Mouse (Mus musculus) liver, embryonic 14.5 days (tissue): ENCODE measurements around the gene BC107364. TPM values are rescaled to one million over a fixed set of nuclear protein-coding genes. Genes with fewer than 3 reads are reported as not detected.
A peak's percentile ranks its signal among the peaks of the same experiment; 100 is the strongest.
"Not testable (repeated sequence)": the region's sequence is repeated elsewhere in the genome, so short reads cannot be mapped to it uniquely, and the experiment has no call there.

Experiments used
- ATAC-seq: fragments of 200-750 bp; cut with Nextera tagmentation; 2 replicates; pipeline ENCODE4 v1.8.0; 2017; ENCODE audit warnings: moderate number of reproducible peaks, mild to moderate bottlenecking, moderate library complexity; ENCODE audit not compliant: insufficient read depth
- DNase-seq, 3 experiments: peaks; one replicate each; pipeline ENCODE4 v3.0.0-alpha.2; 2012 to 2013; ENCODE audit warnings: low read depth in 3 of 3, low spot score in 3 of 3
- H3K27ac ChIP-seq: fragments of 300-500 bp; sonication (generic); 2 replicates; pipeline ENCODE4 v1.5.1; 2014; ENCODE audit warnings: moderate library complexity, mild to moderate bottlenecking, control low read depth, inconsistent platforms
- H3K27me3 ChIP-seq: fragments of 300-500 bp; sonication (generic); 2 replicates; pipeline ENCODE4 v1.6.1; 2014; ENCODE audit warnings: mild to moderate bottlenecking, low read length, moderate library complexity; ENCODE audit not compliant: control insufficient read depth, insufficient read depth
- H3K36me3 ChIP-seq: fragments of 300-500 bp; sonication (generic); replicated peaks from 2 replicates; pipeline ENCODE4 v1.6.1; 2014; ENCODE audit warnings: low read depth; ENCODE audit not compliant: control insufficient read depth, insufficient read depth
- H3K4me1 ChIP-seq, 2 experiments: fragments of 200-500 bp in 1 of 2; fragments of 300-500 bp in 1 of 2; sonication (generic) in 1 of 2; replicated peaks; 2 replicates each; pipeline ENCODE4 v1.6.1; 2012 to 2014; ENCODE audit warnings: antibody characterized with exemption in 1 of 2, inconsistent platforms in 1 of 2, low read length in 1 of 2; ENCODE audit not compliant: control insufficient read depth in 2 of 2, insufficient read depth in 2 of 2
- H3K4me2 ChIP-seq: fragments of 300-500 bp; sonication (generic); 2 replicates; pipeline ENCODE4 v1.6.1; 2014; ENCODE audit warnings: low read depth, mild to moderate bottlenecking, control low read depth, moderate library complexity
- H3K4me3 ChIP-seq, 2 experiments: fragments of 200-500 bp in 1 of 2; fragments of 300-500 bp in 1 of 2; sonication (generic) in 1 of 2; 2 replicates each; pipeline ENCODE4 v1.5.1; 2012 to 2014; ENCODE audit warnings: low read depth in 2 of 2, low read length in 2 of 2, mild to moderate bottlenecking in 2 of 2, control low read depth in 1 of 2, inconsistent platforms in 1 of 2, moderate library complexity in 1 of 2; ENCODE audit not compliant: insufficient read depth in 1 of 2
- H3K9ac ChIP-seq: fragments of 300-500 bp; sonication (generic); replicated peaks from 2 replicates; pipeline ENCODE4 v1.6.1; 2014; ENCODE audit warnings: mild to moderate bottlenecking, control low read depth, moderate library complexity
- H3K9me3 ChIP-seq: fragments of 300-500 bp; sonication (generic); 2 replicates; pipeline ENCODE4 v1.6.1; 2016; ENCODE audit warnings: low read length, mixed read lengths; ENCODE audit not compliant: control insufficient read depth
- CTCF ChIP-seq: IDR thresholded peaks from 2 replicates; pipeline ENCODE4 v1.5.1; 2016; ENCODE audit warnings: antibody characterized with exemption, low read depth, control low read depth
- EP300 ChIP-seq: IDR thresholded peaks from 2 replicates; pipeline ENCODE4 v1.6.1; 2016; ENCODE audit warnings: antibody characterized with exemption, low read depth
- WGBS: fragments of 180-500 bp; shearing (Covaris S2); extraction: QIAGEN DNeasy Blood & Tissue Kit; methylation state at CpG from one replicate; pipeline ENCODE4 v1.1.7; 2014; ENCODE audit not compliant: insufficient replicate concordance; 5-methylcytosine and 5-hydroxymethylcytosine counted together
- polyA plus RNA-seq, 2 experiments: library from polyadenylated mRNA; depleted of rRNA in 1 of 2; stranded (reverse) in 1 of 2; unstranded in 1 of 2; fragments of >200 nt; fragmentation: Nextera tagmentation in 1 of 2; extraction: Ambion mirVana in 1 of 2; gene quantifications; 2 replicates each; pipeline versions ENCODE4 v1.2.1 to v1.2.3; 2012 to 2014

Gene BC107364
- polyA plus RNA-seq, 2 experiments = not detected

GRCm38 (mm10) chr3:96472066-96472465 is 20.0 kb upstream of the BC107364 start:
- peaks cover 45% of the 10 kb centered on the region for H3K27me3 ChIP-seq
- no peak for ATAC-seq

GRCm38 (mm10) chr3:96469626-96470025 is 17.5 kb upstream of the BC107364 start:
- WGBS = 66% methylated on average over 3 of the region's 3 CpGs
- no peak for ATAC-seq
- Histone ChIP-seq H3K4me3 (no peak overlapping the region), H3K27me3 (peaks cover 33% of the 10 kb centered on the region), H3K36me3 (no peaks in the 10 kb centered on the region), H3K9me3 (no peaks in the 10 kb centered on the region), H3K4me2 (no peak overlapping the region), H3K4me1 (no peaks in the 10 kb centered on the region), H3K9ac (no peak overlapping the region), H3K27ac (no peak overlapping the region)
- DNase-seq = no peak
- TF ChIP-seq CTCF = no peak
- TF ChIP-seq EP300 = no peak

More at GRCm38 (mm10) chr3:96472066-96472465, 20.0 kb upstream of the BC107364 start:
- no peak for DNase-seq
- no peak overlapping the region for H3K4me2 ChIP-seq
- WGBS = 63% methylated on average over 5 of the region's 5 CpGs
- no peaks in the 10 kb centered on the region for H3K36me3 ChIP-seq
- H3K9me3 ChIP-seq = no peaks in the 10 kb centered on the region
- TF ChIP-seq EP300 (no peak), CTCF (no peak)
- H3K27ac ChIP-seq = no peak overlapping the region
- no peak overlapping the region for H3K9ac ChIP-seq
- 0 out of 4 replicates have a peak, but pooled peaks cover 0 to 2% of the 10 kb centered on the region in 2 experiments for H3K4me1 ChIP-seq
- no peak overlapping the region for H3K4me3 ChIP-seq

GRCm38 (mm10) chr3:96468335-96468734 is 16.2 kb upstream of the BC107364 start:
- not testable (repeated sequence) for H3K4me3 ChIP-seq, ATAC-seq
- 75% methylated on average over 3 of the region's 3 CpGs for WGBS

GRCm38 (mm10) chr3:96467641-96468040 is 15.5 kb upstream of the BC107364 start:
- Histone ChIP-seq H3K9ac (no peak overlapping the region), H3K27me3 (peaks cover 23% of the 10 kb centered on the region), H3K9me3 (no peaks in the 10 kb centered on the region), H3K4me3 (no peak overlapping the region), H3K4me2 (no peak overlapping the region), H3K27ac (no peak overlapping the region), H3K36me3 (no peaks in the 10 kb centered on the region), H3K4me1 (no peaks in the 10 kb centered on the region)
- DNase-seq (no peak), ATAC-seq (no peak)
- TF ChIP-seq CTCF (no peak), EP300 (no peak)
- WGBS = 76% methylated on average over 8 of the region's 8 CpGs

More at GRCm38 (mm10) chr3:96468335-96468734, 16.2 kb upstream of the BC107364 start:
- not testable (repeated sequence) for H3K9ac ChIP-seq, H3K9me3 ChIP-seq, H3K4me2 ChIP-seq, H3K4me1 ChIP-seq, DNase-seq, H3K27ac ChIP-seq, H3K36me3 ChIP-seq
- H3K27me3 ChIP-seq = peaks cover 28% of the 10 kb centered on the region

- H3K4me2 ChIP-seq = peak overlapping the region; percentile 46
- DNase-seq (no peak), ATAC-seq (no peak)
These were observed 11.8 kb upstream of the BC107364 start for GRCm38 (mm10) chr3:96463891-96464290.

GRCm38 (mm10) chr3:96460568-96460870 is 8.4 kb upstream of the BC107364 start:
- H3K4me2 ChIP-seq, ATAC-seq, DNase-seq, H3K4me1 ChIP-seq, H3K9ac ChIP-seq, H3K4me3 ChIP-seq, H3K9me3 ChIP-seq, H3K27ac ChIP-seq, H3K36me3 ChIP-seq: not testable (repeated sequence)
- WGBS = no CpG with 5 or more reads among the region's 19 CpGs
- peaks cover 15% of the 10 kb centered on the region for H3K27me3 ChIP-seq

More at GRCm38 (mm10) chr3:96463891-96464290, 11.8 kb upstream of the BC107364 start:
- H3K27me3 ChIP-seq = peaks cover 16% of the 10 kb centered on the region
- no peak for TF ChIP-seq EP300
- no peak for TF ChIP-seq CTCF
- no peak overlapping the region for H3K27ac ChIP-seq
- no peaks in the 10 kb centered on the region for H3K36me3 ChIP-seq
- H3K9ac ChIP-seq = no peak overlapping the region
- WGBS = 8% methylated on average over 25 of the region's 25 CpGs
- 0 out of 4 replicates have a peak overlapping the region, but pooled peaks of 1 of the 2 experiments have one; percentile 8 for H3K4me3 ChIP-seq
- no peaks in the 10 kb centered on the region for H3K4me1 ChIP-seq
- no peaks in the 10 kb centered on the region for H3K9me3 ChIP-seq

GRCm38 (mm10) chr3:96459757-96460567 is 7.9 kb upstream of the BC107364 start:
- H3K4me2 ChIP-seq, H3K27me3 ChIP-seq, H3K4me3 ChIP-seq, H3K27ac ChIP-seq, H3K9me3 ChIP-seq, H3K9ac ChIP-seq, H3K36me3 ChIP-seq, DNase-seq, H3K4me1 ChIP-seq: not testable (repeated sequence)
- 0% methylated on average over 1 of the region's 58 CpGs for WGBS
- ATAC-seq = peak; percentile 63
